Mouse (Mus musculus) stomach, embryonic 14.5 days (tissue): ENCODE data around the gene Commd4. TPM values are rescaled to one million over a fixed set of nuclear protein-coding genes. Genes with fewer than 3 reads are reported as not detected.

Experiments used
- polyA plus RNA-seq: library from polyadenylated mRNA; unstranded; fragments of >200 nt; fragmentation: Nextera tagmentation; extraction: Ambion mirVana; gene quantifications from 2 replicates; pipeline ENCODE4 v1.2.1, GENCODE M21; 2014

Commd4 gene
- polyA plus RNA-seq, 1 experiment from 2014 or later: 94.8 TPM

Other genes starting within 250 kb of the Commd4 start
- 8.8 and 9.5 TPM in 2 replicates for gene Snx33, start 230.0 kb downstream of the Commd4 start, polyA plus RNA-seq
- 76.8 and 78.1 TPM in 2 replicates for gene Imp3, start 220.9 kb downstream of the Commd4 start, polyA plus RNA-seq
- gene Snupn, start 207.5 kb downstream of the Commd4 start, polyA plus RNA-seq: 19.5 and 21.9 TPM in 2 replicates
- gene Ptpn9, start 163.4 kb downstream of the Commd4 start, polyA plus RNA-seq: 28.0 and 32.6 TPM in 2 replicates
- 42.7 and 46.4 TPM in 2 replicates for gene Sin3a, start 86.3 kb downstream of the Commd4 start, polyA plus RNA-seq
- 43.7 and 45.3 TPM in 2 replicates for gene Man2c1, start 27.6 kb downstream of the Commd4 start, polyA plus RNA-seq
- gene Neil1, start 10.0 kb downstream of the Commd4 start, polyA plus RNA-seq: 7.0 and 10.2 TPM in 2 replicates
- not detected in 2 replicates for gene Trcg1, start 78.2 kb upstream of the Commd4 start, polyA plus RNA-seq
- 24.0 and 25.6 TPM in 2 replicates for gene 1700017B05Rik, start 104.3 kb upstream of the Commd4 start, polyA plus RNA-seq